Mouse (Mus musculus) kidney, adult 2 months (tissue): ENCODE results near the gene Nthl1. TPM values are rescaled to one million over a fixed set of nuclear protein-coding genes. Genes with fewer than 3 reads are reported as not detected.
A peak's percentile ranks its signal among the peaks of the same experiment; 100 is the strongest.
"Not testable (repeated sequence)": the region's sequence is repeated elsewhere in the genome, so short reads cannot be mapped to it uniquely, and the experiment has no call there.

Experiments used
- DNase-seq: peaks from one replicate; pipeline ENCODE4 v3.0.0; 2021
- H3K27ac ChIP-seq: fragments of 200-500 bp; 2 replicates; pipeline ENCODE4 v1.5.1; 2012; ENCODE audit warnings: low read depth, low read length, control low read depth, inconsistent platforms; ENCODE audit not compliant: insufficient read depth
- H3K27me3 ChIP-seq: fragments of 200-500 bp; replicated peaks from 2 replicates; pipeline ENCODE4 v1.6.1; 2012; ENCODE audit warnings: mild to moderate bottlenecking, moderate library complexity, low read length, inconsistent platforms; ENCODE audit not compliant: control insufficient read depth, insufficient read depth
- H3K36me3 ChIP-seq: fragments of 200-500 bp; 2 replicates; pipeline ENCODE4 v1.6.1; 2012; ENCODE audit warnings: mild to moderate bottlenecking, moderate library complexity, low read length, inconsistent platforms; ENCODE audit not compliant: control insufficient read depth, insufficient read depth
- H3K4me1 ChIP-seq: fragments of 200-500 bp; 2 replicates; pipeline ENCODE4 v1.6.1; 2011; ENCODE audit warnings: low read length; ENCODE audit not compliant: control insufficient read depth, insufficient read depth
- H3K4me3 ChIP-seq: fragments of 200-500 bp; 2 replicates; pipeline ENCODE4 v1.5.1; 2011; ENCODE audit warnings: mild to moderate bottlenecking, low read depth, low read length, control low read depth; ENCODE audit not compliant: insufficient read depth
- CTCF ChIP-seq: fragments of 200-500 bp; conservative IDR thresholded peaks from 2 replicates; pipeline ENCODE4 v1.5.1; 2011; ENCODE audit warnings: low read depth, mild to moderate bottlenecking, control low read depth, low read length, moderate library complexity, mixed read lengths; ENCODE audit not compliant: insufficient read depth, insufficient read length
- POLR2A ChIP-seq: fragments of 200-500 bp; IDR thresholded peaks from one replicate; pipeline ENCODE4 v1.6.1; 2011; ENCODE audit warnings: low read depth, low read length, control low read depth
- WGBS: fragments of 180-500 bp; shearing (Covaris S2); methylation state at CpG from one replicate; pipeline ENCODE4 v1.1.7; 2018; 5-methylcytosine and 5-hydroxymethylcytosine counted together
- polyA plus RNA-seq: library from polyadenylated mRNA; depleted of rRNA; stranded (reverse); fragments of >200 nt; gene quantifications from 2 replicates; pipeline ENCODE4 v1.2.3, GENCODE M21; 2012

Nthl1 gene
- polyA plus RNA-seq, 1 experiment = 13.6 TPM

DNA sequence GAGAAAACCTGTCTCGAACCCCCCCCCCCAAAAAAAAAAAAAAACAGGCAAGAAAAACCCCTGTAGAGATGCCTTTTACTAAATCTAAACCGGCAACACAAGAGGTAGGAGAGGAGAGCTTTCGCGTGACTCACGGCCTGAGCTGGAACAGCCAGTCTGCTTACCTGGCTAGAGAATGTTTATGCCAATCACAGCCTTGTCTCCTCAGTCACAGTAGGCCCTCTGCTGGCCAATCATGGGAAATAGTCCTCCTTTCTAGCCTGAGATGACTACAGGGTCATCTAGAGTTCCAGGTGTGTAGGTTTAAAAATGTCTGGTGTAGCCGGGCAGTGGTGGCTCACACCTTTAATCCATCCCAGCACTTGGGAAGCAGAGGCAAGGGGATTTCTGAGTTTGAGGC is 34.9 kb downstream of the Nthl1 start:
- TF ChIP-seq POLR2A (no peak), CTCF (peak; percentile 89)
- Histone ChIP-seq H3K4me3 (no peak overlapping the region), H3K4me1 (peaks cover 14% of the 10 kb centered on the region), H3K27ac (no peak overlapping the region), H3K27me3 (no peaks in the 10 kb centered on the region), H3K36me3 (no peaks in the 10 kb centered on the region)
- 13% methylated on average over 6 of the region's 6 CpGs for WGBS
- peak; percentile 84 for DNase-seq

DNA sequence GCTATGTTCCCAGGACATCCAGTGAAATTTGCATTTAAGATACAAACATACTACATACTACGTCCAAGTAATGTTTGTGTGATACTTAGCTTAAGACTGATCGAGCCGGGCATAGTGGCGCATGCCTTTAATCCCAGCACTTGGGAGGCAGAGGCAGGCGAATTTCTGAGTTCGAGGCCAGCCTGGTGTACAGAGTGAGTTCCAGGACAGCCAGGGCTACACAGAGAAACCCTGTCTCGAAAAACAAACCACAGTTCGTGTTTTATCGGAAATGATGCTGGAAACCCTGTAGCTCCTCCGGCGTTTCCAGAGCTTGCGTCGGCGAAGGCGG is 36.7 kb downstream of the Nthl1 start:
- Histone ChIP-seq H3K27ac (peak overlapping the region; percentile 32; the same call in 1 of the 2 replicates), H3K4me1 (peaks cover 14% of the 10 kb centered on the region), H3K4me3 (peak overlapping the region; percentile 65)
- 9% methylated on average over 15 of the region's 15 CpGs for WGBS
- H3K36me3 ChIP-seq, H3K27me3 ChIP-seq, DNase-seq: not testable (repeated sequence)

DNA sequence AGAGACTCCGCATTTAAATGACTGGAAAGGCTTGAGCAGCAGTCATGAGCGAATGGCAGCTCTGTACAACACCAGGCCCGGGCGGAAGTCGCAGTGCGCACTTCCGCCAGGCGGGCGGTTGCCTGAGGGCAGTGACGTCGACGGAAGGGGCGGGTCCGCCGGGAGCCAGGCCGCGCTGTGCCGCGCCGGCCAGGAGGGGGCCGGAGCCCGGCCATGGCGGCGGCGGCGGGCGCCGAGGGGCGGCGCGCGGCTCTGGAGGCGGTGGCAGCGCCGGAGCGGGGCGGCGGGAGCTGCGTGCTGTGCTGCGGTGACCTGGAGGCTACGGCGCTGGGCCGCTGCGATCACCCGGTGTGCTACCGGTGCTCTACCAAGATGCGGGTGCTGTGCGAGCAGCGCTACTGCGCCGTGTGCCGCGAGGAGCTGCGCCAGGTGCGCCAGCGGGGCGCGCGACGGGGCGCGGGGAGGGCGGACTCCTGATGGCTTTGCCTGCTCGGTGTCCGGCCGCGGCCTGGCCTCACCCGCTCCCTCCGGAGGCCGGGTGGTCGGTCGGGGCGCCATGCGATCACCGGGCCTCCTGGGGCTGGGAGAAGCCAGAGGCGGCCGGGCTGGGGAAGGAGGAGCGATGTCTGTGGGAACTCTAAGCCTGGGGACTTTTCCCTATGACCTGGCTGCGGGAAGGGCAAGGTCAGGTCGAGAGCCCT is 37.2 kb downstream of the Nthl1 start, which contains the start of gene Zfp598:
TSS of gene Zfp598 (plus strand) at position 143 of the 701 bp plus-strand sequence.
- peaks cover 14% of the 10 kb centered on the region for H3K4me1 ChIP-seq
- TF ChIP-seq POLR2A = peak; percentile 12
- TF ChIP-seq CTCF = peak; percentile 19; the same call in 1 of the 2 replicates
- H3K36me3 ChIP-seq = no peaks in the 10 kb centered on the region
- H3K4me3 ChIP-seq = peak within 1 kb of the TSS; percentile 95
- H3K27me3 ChIP-seq = no peaks in the 10 kb centered on the region
- under 1% methylated on average over 80 of the region's 80 CpGs for WGBS
- peak within 1 kb of the TSS; percentile 48 for H3K27ac ChIP-seq
- DNase-seq = peak; percentile 97

DNA sequence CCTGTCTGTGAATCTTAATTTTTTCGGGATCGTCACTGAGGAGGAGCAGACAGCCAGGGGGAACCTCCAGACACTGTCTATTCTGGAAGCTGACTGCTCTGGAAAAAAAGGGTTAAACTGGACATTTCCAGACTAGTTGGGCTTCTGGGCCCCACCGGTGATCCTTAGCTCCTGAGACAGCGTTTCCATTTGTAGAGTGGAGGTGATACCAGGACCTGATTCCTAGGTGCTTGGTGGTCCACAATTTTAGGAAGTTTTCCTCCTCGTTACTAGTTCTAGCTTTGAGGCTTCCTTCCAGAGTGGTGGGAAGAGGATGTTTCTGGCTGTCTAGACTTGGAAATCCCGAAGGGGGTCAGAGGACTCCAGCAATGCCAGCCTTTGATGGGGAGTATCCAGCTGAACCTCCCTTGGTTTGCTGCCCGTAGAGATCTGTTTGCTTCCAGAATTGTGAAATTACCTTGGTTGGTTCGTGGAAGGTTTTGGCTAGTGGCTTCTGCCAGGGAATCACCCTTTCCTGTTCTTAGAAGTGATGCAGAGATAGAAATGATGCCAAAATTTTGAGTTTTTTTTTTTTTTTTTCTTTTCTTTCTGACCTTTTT is 37.9 kb downstream of the Nthl1 start:
- Histone ChIP-seq H3K4me1 (peaks cover 14% of the 10 kb centered on the region), H3K27me3 (no peaks in the 10 kb centered on the region), H3K4me3 (peak overlapping the region; percentile 95), H3K27ac (peak overlapping the region; percentile 48), H3K36me3 (no peaks in the 10 kb centered on the region)
- no peak for TF ChIP-seq POLR2A
- no peak for TF ChIP-seq CTCF
- DNase-seq = no peak
- 5% methylated on average over 8 of the region's 8 CpGs for WGBS

DNA sequence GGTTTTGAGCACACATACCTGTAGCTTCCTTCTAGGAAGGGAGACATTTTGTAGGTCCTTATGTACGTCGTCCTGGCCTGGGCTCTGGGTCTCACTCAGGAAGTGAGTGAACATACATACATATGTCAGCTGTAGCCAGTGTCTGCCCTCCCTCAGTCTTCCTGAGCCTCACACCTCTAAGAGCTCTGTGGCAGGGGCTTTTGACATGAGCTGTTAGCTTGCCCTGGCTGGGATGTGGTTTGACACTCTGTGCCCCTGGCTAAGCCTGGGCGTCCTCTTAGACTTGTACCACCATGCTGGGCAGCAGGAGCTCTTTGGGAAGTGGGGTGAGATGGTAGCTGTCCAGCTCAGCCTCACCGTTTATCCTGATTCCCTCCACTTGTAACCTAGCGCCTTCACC is 38.9 kb downstream of the Nthl1 start:
- TF ChIP-seq CTCF (no peak), POLR2A (no peak)
- Histone ChIP-seq H3K27ac (no peak overlapping the region), H3K4me1 (peaks cover 14% of the 10 kb centered on the region), H3K4me3 (no peak overlapping the region), H3K36me3 (no peaks in the 10 kb centered on the region), H3K27me3 (no peaks in the 10 kb centered on the region)
- WGBS = 54% methylated on average over 5 of the region's 5 CpGs
- DNase-seq = no peak

DNA sequence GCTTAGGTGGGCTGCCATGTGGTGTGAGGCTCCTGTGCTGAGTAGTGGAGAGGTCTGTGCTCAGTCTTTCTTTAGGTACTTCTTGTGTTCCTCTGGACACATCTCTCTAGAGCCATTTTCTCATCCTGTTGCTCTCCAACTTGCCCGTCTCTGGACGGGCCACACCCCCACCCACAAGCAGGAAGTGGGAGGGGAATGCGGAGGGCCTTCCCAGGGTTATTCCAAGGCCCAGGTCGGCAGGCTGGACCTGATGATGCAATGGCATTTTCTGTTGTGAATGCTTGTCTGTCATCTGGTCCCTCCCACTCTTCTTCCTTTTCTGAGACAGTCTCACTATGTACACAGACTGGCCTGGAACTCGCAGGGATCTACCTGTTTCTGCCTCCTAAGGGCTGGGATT is 39.7 kb downstream of the Nthl1 start:
- peak; percentile 82 for DNase-seq
- H3K36me3 ChIP-seq = no peaks in the 10 kb centered on the region
- H3K4me1 ChIP-seq = peaks cover 14% of the 10 kb centered on the region
- H3K27me3 ChIP-seq = no peaks in the 10 kb centered on the region
- H3K27ac ChIP-seq = no peak overlapping the region
- 13% methylated on average over 5 of the region's 5 CpGs for WGBS
- no peak overlapping the region for H3K4me3 ChIP-seq
- TF ChIP-seq CTCF (no peak), POLR2A (no peak)

DNA sequence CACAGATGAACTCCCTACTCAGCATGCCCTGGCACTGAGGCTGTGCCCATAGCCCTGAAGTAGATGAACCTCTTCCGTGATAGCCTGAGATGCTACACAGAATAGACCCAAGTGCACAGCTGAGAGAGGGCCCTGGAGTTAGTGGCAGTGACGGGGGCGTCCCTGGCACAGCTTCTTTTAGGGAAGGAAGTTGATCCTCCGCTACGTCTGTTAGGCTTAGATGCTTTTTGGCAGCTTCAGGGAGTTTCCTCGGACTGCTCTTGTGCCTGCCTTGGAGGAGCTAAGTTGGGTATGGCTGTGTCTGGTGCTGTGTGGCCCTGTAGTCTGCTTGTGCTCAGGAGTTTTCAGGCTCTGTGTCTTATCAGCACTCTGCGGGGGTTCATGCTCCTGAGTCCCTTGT is 41.8 kb downstream of the Nthl1 start:
- Histone ChIP-seq H3K4me3 (no peak overlapping the region), H3K4me1 (peaks cover 14% of the 10 kb centered on the region), H3K27ac (no peak overlapping the region), H3K27me3 (no peaks in the 10 kb centered on the region), H3K36me3 (no peaks in the 10 kb centered on the region)
- 64% methylated on average over 7 of the region's 7 CpGs for WGBS
- no peak for DNase-seq
- no peak for TF ChIP-seq CTCF
- no peak for TF ChIP-seq POLR2A
